Mouse (Mus musculus) forebrain, embryonic 14.5 days (tissue): Measurements from ENCODE around the gene Ndufaf8. TPM values are rescaled to one million over a fixed set of nuclear protein-coding genes. Genes with fewer than 3 reads are reported as not detected.
A peak's percentile ranks its signal among the peaks of the same experiment; 100 is the strongest.

Source experiments
- ATAC-seq: fragments of 200-750 bp; cut with Nextera tagmentation; 2 replicates; pipeline ENCODE4 v1.8.0; 2017; ENCODE audit warnings: mild to moderate bottlenecking, moderate library complexity
- DNase-seq: peaks from one replicate; pipeline ENCODE4 v3.0.0-alpha.2; 2015; ENCODE audit warnings: low spot score
- H3K27ac ChIP-seq: fragments of 300-500 bp; sonication (generic); 2 replicates; pipeline ENCODE4 v1.5.1; 2014; ENCODE audit warnings: low read depth, mild to moderate bottlenecking, control low read depth, low read length, moderate library complexity
- H3K27me3 ChIP-seq: fragments of 300-500 bp; sonication (generic); replicated peaks from 2 replicates; pipeline ENCODE4 v1.6.1; 2014; ENCODE audit warnings: low read length, control low read depth, mixed read lengths; ENCODE audit not compliant: control insufficient read depth, insufficient read depth
- H3K36me3 ChIP-seq: fragments of 300-500 bp; sonication (generic); 2 replicates; pipeline ENCODE4 v1.6.1; 2014; ENCODE audit warnings: low read length, control low read depth; ENCODE audit not compliant: control insufficient read depth, insufficient read depth
- H3K4me1 ChIP-seq: fragments of 300-500 bp; sonication (generic); 2 replicates; pipeline ENCODE4 v1.6.1; 2014; ENCODE audit warnings: antibody characterized with exemption, low read length, control low read depth; ENCODE audit not compliant: control insufficient read depth, insufficient read depth
- H3K4me2 ChIP-seq: fragments of 300-500 bp; sonication (generic); 2 replicates; pipeline ENCODE4 v1.6.1; 2014; ENCODE audit warnings: mild to moderate bottlenecking, control low read depth, low read length
- H3K4me3 ChIP-seq: fragments of 300-500 bp; sonication (generic); 2 replicates; pipeline ENCODE4 v1.5.1; 2014; ENCODE audit warnings: low read depth, low read length, control low read depth
- H3K9ac ChIP-seq: fragments of 300-500 bp; sonication (generic); 2 replicates; pipeline ENCODE4 v1.6.1; 2014; ENCODE audit warnings: mild to moderate bottlenecking, low read length, control low read depth, moderate library complexity
- H3K9me3 ChIP-seq: fragments of 300-500 bp; sonication (generic); replicated peaks from 2 replicates; pipeline ENCODE4 v1.6.1; 2016; ENCODE audit warnings: low read length, control low read depth, mixed read lengths; ENCODE audit not compliant: control insufficient read depth
- WGBS: fragments of 180-500 bp; shearing (Covaris S2); extraction: QIAGEN DNeasy Blood & Tissue Kit; methylation state at CpG from one replicate; pipeline ENCODE4 v1.1.7; 2014; 5-methylcytosine and 5-hydroxymethylcytosine counted together
- polyA plus RNA-seq: library from polyadenylated mRNA; unstranded; fragments of >200 nt; fragmentation: Nextera tagmentation; extraction: Ambion mirVana; gene quantifications from 2 replicates; pipeline ENCODE4 v1.2.1, GENCODE M21; 2014

Gene Ndufaf8
- polyA plus RNA-seq, 1 experiment from 2014 or later: 84.8 TPM

DNA sequence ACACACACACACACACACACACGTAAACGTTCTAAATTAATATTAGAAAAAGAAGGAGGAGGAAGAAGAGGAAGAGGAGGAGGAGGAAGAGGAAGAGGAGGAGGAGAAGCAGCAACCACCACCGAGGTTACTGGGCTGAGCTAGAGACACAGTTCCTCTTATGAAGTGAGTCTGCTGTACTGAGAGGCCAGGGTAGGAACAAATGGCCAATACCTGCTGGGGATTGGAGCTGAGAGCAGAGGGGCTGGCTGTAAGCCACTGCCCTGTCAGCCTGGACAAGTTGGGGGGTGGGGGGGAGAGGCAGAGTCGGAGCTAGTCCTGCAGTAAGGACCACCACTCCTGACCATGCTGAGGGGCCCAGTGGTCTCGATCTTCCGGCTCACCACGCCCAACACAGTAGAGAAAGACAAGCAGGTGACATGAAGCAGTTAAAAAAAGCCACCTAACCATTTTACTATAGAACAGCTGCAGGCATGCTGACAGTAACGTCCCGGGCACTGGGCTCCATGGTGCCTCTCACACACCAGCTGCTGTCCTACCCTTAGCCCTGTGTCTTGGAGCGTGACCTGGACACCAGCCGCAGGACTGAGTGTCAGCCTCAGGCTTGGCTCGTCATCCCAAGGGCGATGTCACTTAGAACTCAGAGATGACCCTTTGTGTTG, 34.6 kb upstream of the Ndufaf8 start:
- no peak overlapping the region for H3K4me2 ChIP-seq
- H3K27me3 ChIP-seq: no peaks in the 10 kb centered on the region
- no peak for ATAC-seq
- H3K9me3 ChIP-seq: no peaks in the 10 kb centered on the region
- H3K36me3 ChIP-seq: peaks cover 59% of the 10 kb centered on the region
- H3K4me3 ChIP-seq: no peak overlapping the region
- WGBS: 94% methylated on average over 13 of the region's 13 CpGs
- no peak overlapping the region for H3K27ac ChIP-seq
- no peak for DNase-seq
- H3K9ac ChIP-seq: no peak overlapping the region
- H3K4me1 ChIP-seq: no peaks in the 10 kb centered on the region

- DNase-seq (no peak), ATAC-seq (no peak)
- Histone ChIP-seq H3K9ac (no peak overlapping the region), H3K27ac (no peak overlapping the region), H3K4me2 (no peak overlapping the region), H3K9me3 (no peaks in the 10 kb centered on the region), H3K4me1 (no peaks in the 10 kb centered on the region), H3K36me3 (peaks cover 65% of the 10 kb centered on the region), H3K27me3 (no peaks in the 10 kb centered on the region), H3K4me3 (no peak overlapping the region)
- 90% methylated on average over 11 of the region's 11 CpGs for WGBS
Measured at GRCm38 (mm10) chr11:120064668-120065040, 34.1 kb upstream of the Ndufaf8 start.

GRCm38 (mm10) chr11:120065291-120065690, 33.4 kb upstream of the Ndufaf8 start:
- no peak for ATAC-seq
- H3K27me3 ChIP-seq: no peaks in the 10 kb centered on the region
- H3K4me3 ChIP-seq: no peak overlapping the region
- no peak overlapping the region for H3K9ac ChIP-seq
- no peaks in the 10 kb centered on the region for H3K4me1 ChIP-seq
- peaks cover 71% of the 10 kb centered on the region for H3K36me3 ChIP-seq
- WGBS: 35% methylated on average over 10 of the region's 10 CpGs
- no peaks in the 10 kb centered on the region for H3K9me3 ChIP-seq
- H3K4me2 ChIP-seq: no peak overlapping the region
- H3K27ac ChIP-seq: no peak overlapping the region
- DNase-seq: peak; percentile 64

- DNase-seq: no peak
- H3K9ac ChIP-seq: no peak overlapping the region
- 45% methylated on average over 17 of the region's 17 CpGs for WGBS
Measured at GRCm38 (mm10) chr11:120067834-120068233, 30.9 kb upstream of the Ndufaf8 start.

GRCm38 (mm10) chr11:120069261-120069660, 29.5 kb upstream of the Ndufaf8 start:
- H3K4me3 ChIP-seq: no peak overlapping the region
- 65% methylated on average over 11 of the region's 11 CpGs for WGBS
- no peaks in the 10 kb centered on the region for H3K27me3 ChIP-seq
- no peaks in the 10 kb centered on the region for H3K4me1 ChIP-seq
- no peaks in the 10 kb centered on the region for H3K9me3 ChIP-seq
- no peak for DNase-seq
- ATAC-seq: no peak
- H3K9ac ChIP-seq: no peak overlapping the region
- H3K36me3 ChIP-seq: peaks cover 97% of the 10 kb centered on the region
- no peak overlapping the region for H3K4me2 ChIP-seq
- H3K27ac ChIP-seq: no peak overlapping the region

More at GRCm38 (mm10) chr11:120067834-120068233, 30.9 kb upstream of the Ndufaf8 start:
- Histone ChIP-seq H3K4me3 (no peak overlapping the region), H3K4me1 (no peaks in the 10 kb centered on the region), H3K27me3 (no peaks in the 10 kb centered on the region), H3K9me3 (no peaks in the 10 kb centered on the region), H3K4me2 (no peak overlapping the region), H3K36me3 (peaks cover 96% of the 10 kb centered on the region), H3K27ac (no peak overlapping the region)
- ATAC-seq: no peak

DNA sequence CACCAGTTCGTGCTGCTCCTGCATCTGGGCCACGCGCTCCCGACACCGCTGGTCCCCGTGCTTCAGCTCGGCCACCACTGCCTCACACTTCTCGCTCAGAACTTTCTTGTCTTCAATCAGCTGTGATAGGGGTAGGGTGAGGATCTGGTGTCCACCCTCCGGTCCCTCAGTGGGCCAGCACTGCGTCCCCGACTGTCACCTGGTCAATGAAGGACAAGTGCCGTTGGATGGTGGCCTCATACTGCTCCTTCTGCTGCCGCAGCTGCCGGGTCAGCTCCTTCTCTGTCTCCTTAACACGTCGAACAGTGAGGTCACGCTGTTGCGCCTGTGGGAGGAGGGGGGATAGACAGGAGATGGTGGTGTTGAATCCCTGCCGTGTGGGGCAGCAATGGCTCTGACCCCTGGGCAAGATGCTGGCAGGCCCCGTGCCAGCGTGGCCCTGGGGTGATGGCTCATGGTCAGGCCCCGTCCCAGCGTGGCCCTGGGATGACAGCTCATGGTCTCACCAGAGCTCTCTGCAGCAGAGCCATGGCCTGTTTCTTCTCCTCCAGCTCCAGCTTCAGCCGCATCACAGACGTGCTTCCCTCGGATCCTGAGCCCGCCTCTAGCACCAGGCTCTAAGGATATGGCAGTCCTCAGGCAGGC, 28.3 kb upstream of the Ndufaf8 start:
- no peaks in the 10 kb centered on the region for H3K27me3 ChIP-seq
- ATAC-seq: no peak
- 92% methylated on average over 26 of the region's 27 CpGs for WGBS
- H3K27ac ChIP-seq: no peak overlapping the region
- DNase-seq: no peak
- H3K9me3 ChIP-seq: no peaks in the 10 kb centered on the region
- H3K9ac ChIP-seq: no peak overlapping the region
- H3K4me1 ChIP-seq: no peaks in the 10 kb centered on the region
- peaks cover 99% of the 10 kb centered on the region for H3K36me3 ChIP-seq
- H3K4me3 ChIP-seq: no peak overlapping the region
- no peak overlapping the region for H3K4me2 ChIP-seq

DNA sequence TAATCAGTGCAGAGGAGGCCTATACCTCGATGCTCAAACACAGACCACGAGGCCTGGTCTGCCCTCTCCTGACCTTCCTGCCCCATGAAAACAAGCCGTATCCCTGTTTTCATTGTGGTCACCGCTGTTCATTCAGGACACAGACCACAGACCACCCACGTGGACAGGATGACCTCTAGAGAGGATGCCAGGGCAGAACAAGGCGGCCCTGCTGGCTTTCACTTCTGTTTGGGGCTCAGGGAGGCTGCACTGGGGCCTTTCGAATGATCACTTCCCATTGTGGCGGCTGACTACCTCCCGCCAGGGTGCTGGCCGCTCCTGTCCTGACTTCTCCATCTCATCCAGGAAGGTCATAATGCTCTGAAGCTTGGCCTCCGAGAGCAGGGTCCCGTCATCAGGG, 27.7 kb upstream of the Ndufaf8 start:
- Histone ChIP-seq H3K9me3 (no peaks in the 10 kb centered on the region), H3K4me1 (no peaks in the 10 kb centered on the region), H3K36me3 (peaks cover 99% of the 10 kb centered on the region), H3K4me2 (no peak overlapping the region), H3K27ac (no peak overlapping the region), H3K4me3 (no peak overlapping the region), H3K9ac (no peak overlapping the region), H3K27me3 (no peaks in the 10 kb centered on the region)
- DNase-seq: no peak
- WGBS: 76% methylated on average over 12 of the region's 12 CpGs
- no peak for ATAC-seq

DNA sequence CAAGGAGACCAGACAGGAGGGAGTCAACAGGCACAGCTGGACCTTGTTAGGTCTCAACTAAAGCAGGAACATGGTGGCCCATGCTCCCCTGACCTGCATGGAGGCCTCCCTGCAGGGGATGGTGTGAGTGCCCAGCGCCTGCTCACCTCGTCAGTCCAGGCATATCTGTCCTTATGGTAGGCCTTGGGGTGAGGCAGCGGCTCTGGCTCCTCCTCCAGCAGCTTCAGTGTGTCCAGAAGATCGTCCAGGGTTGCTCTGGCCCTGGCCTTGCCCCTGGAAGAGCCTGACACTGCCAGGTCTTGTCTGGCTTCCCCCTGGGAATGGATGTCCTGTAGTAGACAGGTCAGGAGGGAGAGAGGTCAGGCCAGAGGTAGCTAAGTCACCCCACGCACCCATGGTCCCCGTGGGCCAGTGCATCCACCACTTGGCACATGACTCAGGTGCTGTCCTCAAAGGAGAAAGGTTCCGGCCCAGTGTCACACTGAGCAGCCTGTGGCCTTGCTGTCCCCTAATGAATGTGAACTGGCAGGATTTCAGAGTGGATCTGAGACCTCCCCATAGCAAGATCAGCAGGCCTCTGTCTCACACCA, 26.9 kb upstream of the Ndufaf8 start:
- no peak for ATAC-seq
- DNase-seq: no peak
- Histone ChIP-seq H3K27ac (no peak overlapping the region), H3K9ac (no peak overlapping the region), H3K4me2 (no peak overlapping the region), H3K9me3 (no peaks in the 10 kb centered on the region), H3K4me3 (no peak overlapping the region), H3K36me3 (peaks cover 99% of the 10 kb centered on the region), H3K27me3 (no peaks in the 10 kb centered on the region), H3K4me1 (no peaks in the 10 kb centered on the region)
- WGBS: 87% methylated on average over 7 of the region's 7 CpGs

DNA sequence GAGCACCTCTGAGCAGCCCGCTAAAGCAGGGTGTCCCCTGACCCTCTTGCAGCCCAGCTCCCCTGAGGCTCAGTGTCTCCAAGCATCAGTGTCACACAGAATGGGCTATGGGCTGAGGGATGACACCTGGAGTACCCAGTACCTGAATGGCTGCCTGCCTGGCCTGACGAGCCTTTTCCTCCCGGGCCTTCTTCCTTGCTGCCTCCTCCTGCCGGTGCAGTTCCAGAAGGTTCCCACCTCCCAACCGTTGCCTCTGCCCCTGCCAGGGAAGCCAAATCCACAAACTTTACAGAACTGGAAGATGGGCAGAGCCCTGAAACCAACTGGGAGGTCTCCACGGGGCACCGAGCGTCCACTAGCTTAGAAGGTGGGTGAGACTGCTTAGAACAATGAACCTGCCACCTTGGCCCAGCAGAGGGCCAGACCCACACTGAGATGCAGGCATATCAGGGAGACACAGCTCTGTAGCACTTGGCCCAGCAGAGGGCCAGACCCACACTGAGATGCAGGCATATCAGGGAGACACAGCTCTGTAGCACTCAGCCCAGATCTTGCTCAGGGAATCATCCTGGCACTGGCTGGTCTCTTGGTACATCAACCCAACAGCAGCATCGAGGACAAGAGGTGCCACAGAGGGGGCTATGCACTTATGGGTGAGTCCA, 25.6 kb upstream of the Ndufaf8 start:
- WGBS: 92% methylated on average over 9 of the region's 9 CpGs
- no peak for ATAC-seq
- no peak for DNase-seq

More for the DNA sequence above, 25.6 kb upstream of the Ndufaf8 start:
- Histone ChIP-seq H3K9ac (no peak overlapping the region), H3K9me3 (no peaks in the 10 kb centered on the region), H3K36me3 (peaks cover 99% of the 10 kb centered on the region), H3K4me2 (no peak overlapping the region), H3K27ac (no peak overlapping the region), H3K4me1 (no peaks in the 10 kb centered on the region), H3K4me3 (no peak overlapping the region), H3K27me3 (no peaks in the 10 kb centered on the region)
